Mouse (Mus musculus) midbrain, embryonic 13.5 days (tissue): ENCODE measurements around the gene Poln. TPM values are rescaled to one million over a fixed set of nuclear protein-coding genes. Genes with fewer than 3 reads are reported as not detected.

Source experiments
- ATAC-seq: fragments of 200-750 bp; cut with Nextera tagmentation; 2 replicates; pipeline ENCODE4 v1.8.0; 2017; ENCODE audit warnings: mild to moderate bottlenecking, moderate TSS enrichment, moderate library complexity
- H3K27ac ChIP-seq: fragments of 300-500 bp; sonication (generic); 2 replicates; pipeline ENCODE4 v1.5.1; 2015; ENCODE audit warnings: inconsistent platforms, mild to moderate bottlenecking, moderate library complexity
- H3K27me3 ChIP-seq: fragments of 300-500 bp; sonication (generic); 2 replicates; pipeline ENCODE4 v1.6.1; 2015; ENCODE audit warnings: mild to moderate bottlenecking, inconsistent platforms
- H3K36me3 ChIP-seq: fragments of 300-500 bp; sonication (generic); 2 replicates; pipeline ENCODE4 v1.6.1; 2015; ENCODE audit warnings: mild to moderate bottlenecking, inconsistent platforms
- H3K4me1 ChIP-seq: fragments of 300-500 bp; sonication (generic); replicated peaks from 2 replicates; pipeline ENCODE4 v1.6.1; 2015; ENCODE audit warnings: inconsistent platforms
- H3K4me2 ChIP-seq: fragments of 300-500 bp; sonication (generic); replicated peaks from 2 replicates; pipeline ENCODE4 v1.6.1; 2015; ENCODE audit warnings: moderate library complexity, mild to moderate bottlenecking, inconsistent platforms
- H3K4me3 ChIP-seq: fragments of 300-500 bp; sonication (generic); replicated peaks from 2 replicates; pipeline ENCODE4 v1.5.1; 2015; ENCODE audit warnings: mild to moderate bottlenecking, inconsistent platforms
- H3K9ac ChIP-seq: fragments of 300-500 bp; sonication (generic); replicated peaks from 2 replicates; pipeline ENCODE4 v1.6.1; 2015; ENCODE audit warnings: mild to moderate bottlenecking, inconsistent platforms
- H3K9me3 ChIP-seq: fragments of 300-500 bp; sonication (generic); 2 replicates; pipeline ENCODE4 v1.6.1; 2016; ENCODE audit warnings: mild to moderate bottlenecking, inconsistent platforms
- WGBS: fragments of 180-500 bp; shearing (Covaris S2); methylation state at CpG from one replicate; pipeline ENCODE4 v1.1.7; 2015; 5-methylcytosine and 5-hydroxymethylcytosine counted together
- polyA plus RNA-seq: library from polyadenylated mRNA; unstranded; fragments of >200 nt; fragmentation: Nextera tagmentation; extraction: Ambion mirVana; gene quantifications from 2 replicates; pipeline ENCODE4 v1.2.1, GENCODE M21; 2015

Gene Poln
- polyA plus RNA-seq, 1 experiment from 2014 or later: 0.89 TPM

DNA sequence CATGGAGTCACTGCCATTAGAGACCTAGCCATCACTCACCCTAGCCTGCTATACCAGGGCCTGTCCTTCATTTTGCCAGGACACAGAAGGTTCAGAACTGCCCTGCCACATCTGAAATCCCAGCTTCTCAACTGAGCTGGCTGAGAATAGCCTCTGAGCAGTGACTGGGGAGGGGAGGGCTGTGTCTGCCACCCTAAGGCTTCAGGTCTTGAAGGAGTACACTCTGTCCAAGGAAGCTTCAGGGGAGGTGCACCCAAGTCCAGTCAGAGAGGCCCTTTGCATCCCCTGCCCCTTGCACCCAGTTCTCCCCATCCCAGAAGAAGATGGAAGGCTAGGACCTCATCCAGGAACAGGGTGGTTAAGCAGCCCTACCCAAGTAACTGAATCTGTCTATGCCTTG, 16.5 kb upstream of the Poln start:
- Histone ChIP-seq H3K4me3 (peak overlapping the region; percentile 94), H3K4me1 (peaks cover 50% of the 10 kb centered on the region), H3K4me2 (peak overlapping the region; percentile 80), H3K9ac (peak overlapping the region; percentile 79), H3K36me3 (peaks cover 33% of the 10 kb centered on the region), H3K9me3 (no peaks in the 10 kb centered on the region), H3K27ac (no peak overlapping the region), H3K27me3 (peaks cover 9% of the 10 kb centered on the region)
- ATAC-seq: no peak

DNA sequence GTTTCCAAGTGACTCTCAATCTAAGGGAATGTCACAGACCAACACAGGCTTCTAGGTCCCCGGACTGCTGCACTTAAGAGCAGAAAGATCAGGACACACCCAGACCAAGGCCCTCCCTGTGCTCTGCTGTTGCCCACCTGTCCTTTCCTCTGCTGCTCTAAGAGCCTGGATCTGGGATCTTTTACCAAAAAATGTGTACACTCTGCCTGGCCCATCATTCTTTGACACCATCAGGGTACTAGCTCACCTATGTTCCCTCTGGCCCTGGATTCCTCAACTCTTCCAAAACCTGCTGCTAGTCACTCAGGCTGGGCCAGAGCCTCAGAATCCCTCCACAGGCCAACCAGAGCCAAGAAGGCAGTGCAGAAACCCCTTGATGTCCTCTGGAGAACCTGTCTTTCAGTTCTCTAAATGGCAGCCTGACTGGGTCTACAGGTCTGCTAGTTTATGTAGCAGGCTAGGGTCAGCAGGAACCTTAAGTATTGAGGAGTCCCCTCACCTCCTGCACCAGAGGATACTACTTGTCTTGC, 15.9 kb upstream of the Poln start:
- no peak for ATAC-seq
- H3K4me2 ChIP-seq: peak overlapping the region; percentile 80
- H3K9me3 ChIP-seq: no peaks in the 10 kb centered on the region
- peaks cover 39% of the 10 kb centered on the region for H3K36me3 ChIP-seq
- 93% methylated on average over 1 of the region's 1 CpGs for WGBS
- peak overlapping the region; percentile 79; the same call in 1 of the 2 replicates for H3K9ac ChIP-seq
- peaks cover 9% of the 10 kb centered on the region for H3K27me3 ChIP-seq
- H3K4me3 ChIP-seq: peak overlapping the region; percentile 94; the same call in 1 of the 2 replicates
- H3K27ac ChIP-seq: no peak overlapping the region
- peaks cover 50% of the 10 kb centered on the region for H3K4me1 ChIP-seq

DNA sequence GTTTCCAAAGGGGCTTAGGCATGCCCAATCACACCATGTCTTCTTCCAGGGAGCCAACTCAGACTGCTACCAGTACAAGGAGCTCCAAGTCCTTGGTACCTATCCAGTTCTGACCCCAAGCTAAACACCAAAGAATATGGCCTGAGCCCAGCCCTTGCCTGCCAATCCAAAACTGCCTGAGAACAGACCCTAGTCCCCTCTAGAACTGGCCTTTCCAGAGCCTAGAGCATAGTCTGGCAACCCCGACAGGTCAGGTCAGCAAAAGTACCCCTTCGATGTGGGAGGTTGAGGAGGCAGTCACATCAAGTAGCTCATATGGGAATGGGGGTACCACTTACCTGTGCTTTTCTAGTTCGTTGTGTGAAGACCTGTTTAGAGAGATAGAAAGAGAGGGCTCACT, 14.7 kb upstream of the Poln start:
- Histone ChIP-seq H3K27ac (no peak overlapping the region), H3K4me3 (no peak overlapping the region), H3K27me3 (peaks cover under 1% of the 10 kb centered on the region; the same call in 1 of the 2 replicates), H3K9ac (0 out of 2 replicates have a peak overlapping the region, but pooled peaks have one; percentile 20), H3K4me1 (peaks cover 47% of the 10 kb centered on the region), H3K4me2 (no peak overlapping the region), H3K36me3 (peaks cover 46% of the 10 kb centered on the region), H3K9me3 (no peaks in the 10 kb centered on the region)
- ATAC-seq: no peak
- 89% methylated on average over 3 of the region's 3 CpGs for WGBS

DNA sequence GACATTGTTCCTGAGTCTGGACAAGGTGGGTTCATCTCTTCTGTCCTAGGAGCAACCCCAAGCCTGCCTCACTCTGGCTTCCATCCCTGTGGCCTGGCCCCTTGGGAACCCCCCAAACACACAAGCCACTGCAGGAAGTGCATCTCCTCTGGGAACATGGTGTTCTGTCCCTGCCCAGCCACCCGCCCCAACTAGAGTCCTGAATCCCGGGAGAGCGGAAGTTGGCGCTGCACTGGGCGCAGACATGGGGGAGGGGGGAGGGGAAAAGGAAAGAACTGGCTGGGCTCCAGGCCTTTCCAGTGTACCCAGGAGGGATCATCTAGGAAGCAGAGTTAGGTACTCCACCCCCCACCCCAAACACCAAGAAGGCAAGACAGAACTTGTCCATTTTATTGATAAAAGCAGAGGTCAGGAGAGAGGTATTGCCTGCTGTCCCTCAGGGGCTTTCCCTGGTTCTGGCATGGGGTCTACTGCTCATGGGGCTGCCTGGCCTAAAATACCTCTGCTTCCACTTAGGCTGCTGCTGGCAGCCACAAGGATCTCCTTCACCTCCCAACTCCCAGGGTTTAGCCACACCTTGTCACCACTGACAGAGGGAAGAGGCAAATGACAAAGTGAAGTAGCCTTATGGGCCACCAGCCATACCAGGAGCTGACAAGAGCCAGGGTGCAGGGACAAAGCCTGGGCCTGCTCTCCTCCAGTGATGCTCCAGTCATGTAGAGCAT, 14.1 kb upstream of the Poln start:
- H3K9ac ChIP-seq: no peak overlapping the region; the same call in 1 of the 2 replicates
- 72% methylated on average over 5 of the region's 5 CpGs for WGBS
- H3K4me1 ChIP-seq: peaks cover 41% of the 10 kb centered on the region
- no peak overlapping the region for H3K27ac ChIP-seq
- no peak overlapping the region for H3K4me3 ChIP-seq
- H3K9me3 ChIP-seq: no peaks in the 10 kb centered on the region
- H3K36me3 ChIP-seq: peaks cover 49% of the 10 kb centered on the region
- H3K27me3 ChIP-seq: no peaks in the 10 kb centered on the region
- ATAC-seq: no peak
- H3K4me2 ChIP-seq: no peak overlapping the region; the same call in 1 of the 2 replicates

DNA sequence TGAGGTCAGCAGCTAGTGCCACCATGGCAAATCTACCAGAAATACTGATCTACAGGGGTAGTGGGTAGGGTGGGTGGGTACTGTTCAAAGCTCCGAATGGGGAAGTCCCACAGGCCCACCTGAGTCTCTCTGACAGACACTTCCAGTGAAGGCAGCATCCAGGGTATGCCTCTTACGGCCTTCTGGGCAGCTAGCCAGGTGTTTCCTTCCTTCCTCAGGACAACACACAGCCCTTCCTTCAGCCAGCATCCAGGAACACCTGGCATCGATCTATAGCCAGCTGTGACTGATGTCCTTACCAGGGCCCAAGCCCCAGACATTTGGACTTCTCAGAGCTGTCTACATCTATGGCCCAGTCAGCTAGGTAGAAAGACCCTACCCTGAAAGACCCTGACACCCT, 13.2 kb upstream of the Poln start:
- H3K36me3 ChIP-seq: peaks cover 57% of the 10 kb centered on the region
- no peak overlapping the region for H3K4me3 ChIP-seq
- ATAC-seq: no peak
- 91% methylated on average over 3 of the region's 3 CpGs for WGBS
- no peak overlapping the region for H3K4me2 ChIP-seq
- no peaks in the 10 kb centered on the region for H3K27me3 ChIP-seq
- H3K27ac ChIP-seq: no peak overlapping the region
- H3K9ac ChIP-seq: no peak overlapping the region
- H3K4me1 ChIP-seq: peaks cover 39% of the 10 kb centered on the region
- no peaks in the 10 kb centered on the region for H3K9me3 ChIP-seq

DNA sequence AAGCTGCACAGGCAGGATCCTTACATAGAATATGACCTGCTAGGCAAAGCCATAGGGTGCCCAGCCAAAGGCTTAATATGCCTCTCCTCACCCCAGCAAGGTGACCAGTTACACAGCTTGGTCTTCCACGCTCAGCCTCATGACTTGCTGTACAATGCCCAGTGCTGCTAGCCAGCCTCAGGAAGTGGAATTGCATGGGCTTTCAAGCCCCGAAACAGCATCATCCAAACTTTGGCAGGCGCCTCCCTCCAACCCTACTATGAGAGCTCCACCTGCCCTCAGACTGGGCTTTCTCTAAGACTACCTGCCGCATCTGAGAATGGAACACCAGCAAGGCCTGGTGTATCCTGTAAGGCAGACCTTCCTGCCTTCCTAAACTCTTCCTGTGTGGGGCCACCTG, 8.6 kb upstream of the Poln start:
- Histone ChIP-seq H3K27me3 (no peaks in the 10 kb centered on the region), H3K36me3 (peaks cover 87% of the 10 kb centered on the region), H3K4me1 (no peaks in the 10 kb centered on the region), H3K9me3 (no peaks in the 10 kb centered on the region), H3K27ac (no peak overlapping the region), H3K4me2 (no peak overlapping the region), H3K4me3 (no peak overlapping the region), H3K9ac (no peak overlapping the region)
- 90% methylated on average over 4 of the region's 4 CpGs for WGBS
- no peak for ATAC-seq

DNA sequence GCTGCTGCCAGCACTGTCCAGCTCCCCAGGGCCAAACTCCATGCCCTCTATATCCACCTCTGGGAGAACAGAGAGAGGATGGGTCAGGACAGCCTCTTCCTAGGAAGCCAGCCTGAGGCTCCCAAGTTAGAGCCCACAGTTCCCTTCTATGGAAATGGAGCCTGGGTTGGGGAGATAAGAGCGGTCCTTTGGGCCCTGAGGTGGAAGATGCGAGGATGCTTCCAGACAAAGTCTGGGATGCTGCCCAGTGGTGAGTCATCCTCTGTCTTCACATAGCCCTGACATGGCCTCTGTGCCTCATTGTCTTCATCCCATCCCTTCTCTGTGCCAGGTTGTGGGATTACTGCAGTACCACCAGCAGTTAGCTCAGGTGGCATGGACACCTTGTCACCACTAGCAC, 7.8 kb upstream of the Poln start:
- no peak overlapping the region; the same call in 1 of the 2 replicates for H3K9ac ChIP-seq
- no peak overlapping the region for H3K4me3 ChIP-seq
- no peaks in the 10 kb centered on the region for H3K9me3 ChIP-seq
- ATAC-seq: no peak
- peaks cover 83% of the 10 kb centered on the region for H3K36me3 ChIP-seq
- no peaks in the 10 kb centered on the region for H3K27me3 ChIP-seq
- no peak overlapping the region for H3K4me2 ChIP-seq
- no peak overlapping the region for H3K27ac ChIP-seq
- H3K4me1 ChIP-seq: no peaks in the 10 kb centered on the region
- WGBS: 92% methylated on average over 2 of the region's 2 CpGs

DNA sequence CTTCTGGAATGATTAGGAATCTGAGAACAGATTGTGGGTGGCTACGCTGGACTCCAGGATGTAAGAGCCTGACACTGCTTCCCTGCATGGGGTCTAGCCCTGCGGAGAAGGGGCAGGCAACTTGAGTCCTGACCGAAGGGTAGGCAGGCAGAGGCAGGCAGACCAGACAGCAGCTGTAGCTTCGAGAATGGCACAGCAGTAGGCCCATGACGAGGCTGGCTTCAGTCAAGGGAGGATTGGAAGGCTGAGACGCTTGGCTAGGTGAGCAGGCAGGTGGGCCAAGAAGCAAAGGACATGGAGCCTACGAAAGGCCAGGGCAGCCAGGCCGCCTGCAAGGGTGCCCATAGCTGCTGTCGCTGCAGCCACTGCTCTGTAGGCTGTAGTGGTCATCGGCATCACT, 7.4 kb upstream of the Poln start:
- H3K9ac ChIP-seq: no peak overlapping the region
- 67% methylated on average over 10 of the region's 10 CpGs for WGBS
- H3K4me3 ChIP-seq: no peak overlapping the region
- ATAC-seq: no peak
- H3K4me1 ChIP-seq: no peaks in the 10 kb centered on the region
- no peak overlapping the region for H3K4me2 ChIP-seq
- no peak overlapping the region for H3K27ac ChIP-seq
- peaks cover 82% of the 10 kb centered on the region for H3K36me3 ChIP-seq
- no peaks in the 10 kb centered on the region for H3K9me3 ChIP-seq
- H3K27me3 ChIP-seq: no peaks in the 10 kb centered on the region

DNA sequence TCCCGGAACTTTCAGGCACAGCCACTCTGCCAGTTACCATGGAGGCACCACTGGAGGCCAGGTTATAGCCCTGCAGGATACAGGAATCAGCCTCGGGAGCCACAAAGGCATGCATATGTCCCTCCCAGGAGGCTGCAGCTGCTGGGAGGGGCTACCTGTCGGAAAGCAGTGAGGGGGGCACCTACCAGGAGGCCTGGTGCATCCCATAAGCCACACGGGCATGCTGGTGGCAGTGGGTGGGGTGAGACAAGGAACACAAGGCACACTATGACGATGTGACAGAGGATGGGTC, 6.1 kb upstream of the Poln start:
- H3K27me3 ChIP-seq: no peaks in the 10 kb centered on the region
- H3K9ac ChIP-seq: no peak overlapping the region
- 15% methylated on average over 5 of the region's 5 CpGs for WGBS
- no peak overlapping the region for H3K27ac ChIP-seq
- no peaks in the 10 kb centered on the region for H3K9me3 ChIP-seq
- H3K4me1 ChIP-seq: no peaks in the 10 kb centered on the region
- no peak for ATAC-seq
- H3K4me2 ChIP-seq: no peak overlapping the region
- peaks cover 70% of the 10 kb centered on the region for H3K36me3 ChIP-seq
- H3K4me3 ChIP-seq: no peak overlapping the region

DNA sequence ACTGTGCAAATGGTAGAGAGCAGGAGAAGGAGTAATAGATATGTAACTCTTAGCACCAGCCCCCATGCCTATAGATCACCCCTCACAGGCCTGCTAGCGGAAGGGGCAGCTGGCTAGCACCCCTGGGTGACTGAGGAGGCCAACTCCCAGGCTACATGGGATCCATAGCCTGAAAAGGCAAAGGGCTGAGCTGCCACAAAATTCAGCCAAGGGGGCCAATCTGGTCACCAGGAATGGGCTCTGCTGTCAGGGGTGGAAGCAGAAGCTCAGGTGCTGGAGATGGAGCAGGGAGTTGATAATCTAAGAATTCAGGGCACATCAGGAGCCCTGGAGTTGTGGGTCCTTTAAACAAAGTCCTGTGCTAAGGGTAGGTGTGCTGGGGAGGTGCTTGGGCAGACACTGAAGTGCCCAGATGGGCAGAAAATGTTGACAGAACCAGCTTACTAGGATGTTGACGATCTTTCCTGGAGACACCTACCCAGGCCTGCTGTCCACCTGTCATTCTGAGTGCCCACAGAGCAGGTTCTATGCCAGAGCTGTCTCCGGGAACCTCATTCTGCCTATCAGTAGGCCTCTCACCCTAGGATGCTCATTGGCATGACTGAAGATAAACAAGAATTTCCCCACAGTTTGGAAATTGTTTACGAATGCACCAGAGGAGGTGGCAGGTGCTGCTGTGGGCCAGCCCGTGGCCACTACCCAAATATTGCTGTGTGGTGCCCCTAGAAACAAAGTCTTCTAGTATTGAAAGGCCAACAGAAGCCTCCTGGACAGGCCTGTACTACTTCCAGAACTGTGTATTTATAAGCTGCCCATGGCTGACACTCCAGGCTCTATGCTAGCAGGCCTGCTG, 5.5 kb upstream of the Poln start:
- Histone ChIP-seq H3K4me1 (peaks cover 3% of the 10 kb centered on the region), H3K27me3 (no peaks in the 10 kb centered on the region), H3K9ac (no peak overlapping the region), H3K9me3 (no peaks in the 10 kb centered on the region), H3K27ac (no peak overlapping the region), H3K4me3 (no peak overlapping the region), H3K36me3 (peaks cover 65% of the 10 kb centered on the region), H3K4me2 (no peak overlapping the region)
- no peak for ATAC-seq
- WGBS: 69% methylated on average over 5 of the region's 5 CpGs

DNA sequence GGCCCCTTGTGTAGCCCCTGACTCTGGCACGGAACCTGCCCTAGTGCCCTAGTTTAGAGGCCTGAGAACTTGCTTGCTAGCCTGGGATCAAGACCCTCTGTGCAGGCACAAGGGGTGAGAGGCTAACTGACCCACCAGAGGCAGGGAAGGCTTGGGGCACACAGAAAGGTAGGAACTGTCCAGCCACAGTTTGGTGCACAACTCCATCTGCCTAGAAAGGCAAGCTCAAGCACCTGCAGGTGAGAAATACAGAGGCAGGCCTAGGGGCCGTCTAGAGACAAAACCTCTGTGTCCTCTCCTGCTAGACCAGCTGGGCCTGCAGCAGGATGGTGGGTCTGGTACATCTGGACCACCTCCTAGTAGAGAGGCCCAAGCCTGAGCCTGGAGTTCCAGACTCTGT, 4.8 kb upstream of the Poln start:
- Histone ChIP-seq H3K27me3 (no peaks in the 10 kb centered on the region), H3K4me2 (no peak overlapping the region), H3K9me3 (no peaks in the 10 kb centered on the region), H3K27ac (no peak overlapping the region), H3K4me1 (peaks cover 5% of the 10 kb centered on the region), H3K9ac (no peak overlapping the region), H3K36me3 (peaks cover 61% of the 10 kb centered on the region), H3K4me3 (no peak overlapping the region)
- no peak for ATAC-seq
- 88% methylated on average over 2 of the region's 2 CpGs for WGBS

DNA sequence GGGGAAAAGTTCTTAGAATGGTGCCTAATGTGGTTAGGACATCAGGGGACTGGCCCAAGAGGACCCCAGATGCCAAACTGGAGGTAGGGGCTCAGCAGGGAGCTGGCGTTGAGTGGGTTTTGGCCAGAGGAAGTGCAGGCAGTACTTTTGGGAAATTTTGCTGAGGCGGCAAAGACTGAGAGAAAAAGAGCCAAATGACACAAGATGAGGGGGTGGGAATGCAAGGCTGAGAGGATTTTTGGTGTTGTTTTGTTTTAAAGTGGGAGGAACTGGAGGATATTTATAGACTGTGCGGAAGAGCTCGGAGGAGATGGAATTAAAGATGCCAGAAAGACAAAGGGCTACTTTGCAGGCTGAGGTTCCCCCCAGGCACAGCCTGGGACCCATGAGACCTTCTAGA, 1.5 kb upstream of the Poln start:
- Histone ChIP-seq H3K27ac (no peak overlapping the region), H3K4me1 (peaks cover 22% of the 10 kb centered on the region), H3K4me3 (no peak overlapping the region), H3K27me3 (no peaks in the 10 kb centered on the region), H3K9ac (no peak overlapping the region), H3K4me2 (no peak overlapping the region), H3K36me3 (peaks cover 34% of the 10 kb centered on the region), H3K9me3 (no peaks in the 10 kb centered on the region)
- ATAC-seq: no peak
- WGBS: 83% methylated on average over 4 of the region's 4 CpGs
